ENCODE assay signal across 20 mouse cellular contexts in genomic region chr8:122880302-122880701, GRCm38 (mm10). TPM values are rescaled to one million over a fixed set of nuclear protein-coding genes. Genes with fewer than 3 reads are reported as not detected.
"Had no signal": no experiment of that assay in that cellular context is flagged by ENCODE, and none has a peak within 500 bp of the region (broad histone marks: within the 10 kb centered on the region; RNA-seq: fewer than 3 reads in every experiment).

No protein-coding gene starts in this region.

- DNase-seq: kidney, postnatal 10 days; kidney, postnatal 36 days; layer of hippocampus, postnatal 36 days; left cerebral cortex, postnatal 4 days; lung, adult 18-20 months; lung, postnatal 10 days; lung, postnatal 36 days; thymus, postnatal 25 days had no signal

- H3K9me3 ChIP-seq: kidney, embryonic 15.5 days; limb, embryonic 12.5 days; limb, embryonic 15.5 days; lung, embryonic 15.5 days; megakaryocyte, embryonic 14.5 days; midbrain, embryonic 10.5 days; midbrain, embryonic 13.5 days; stomach, embryonic 15.5 days had no signal

- H3K27me3 ChIP-seq: kidney, embryonic 15.5 days; limb, embryonic 12.5 days; limb, embryonic 15.5 days; lung, embryonic 15.5 days; midbrain, embryonic 13.5 days; stomach, embryonic 15.5 days had no signal

- H3K4me1 ChIP-seq: limb, embryonic 15.5 days; lung, embryonic 15.5 days; midbrain, embryonic 13.5 days; stomach, embryonic 15.5 days had no signal

- ATAC-seq: midbrain, embryonic 13.5 days had no signal

- H3K4me2 ChIP-seq: kidney, embryonic 15.5 days; limb, embryonic 12.5 days; limb, embryonic 15.5 days; liver, embryonic 11.5 days; lung, embryonic 15.5 days; midbrain, embryonic 13.5 days; stomach, embryonic 15.5 days had no signal

- H3K27ac ChIP-seq: kidney, embryonic 15.5 days; left cerebral cortex, adult 2 months; limb, embryonic 15.5 days; liver, embryonic 14.5 days; lung, embryonic 15.5 days; midbrain, embryonic 10.5 days; midbrain, embryonic 13.5 days; stomach, embryonic 15.5 days had no signal

- H3K4me3 ChIP-seq: kidney, embryonic 15.5 days; left cerebral cortex, adult 2 months; limb, embryonic 12.5 days; limb, embryonic 15.5 days; lung, embryonic 15.5 days; megakaryocyte, embryonic 14.5 days; midbrain, embryonic 10.5 days; midbrain, embryonic 13.5 days; stomach, embryonic 15.5 days had no signal

- H3K9ac ChIP-seq: kidney, embryonic 15.5 days; limb, embryonic 12.5 days; limb, embryonic 15.5 days; liver, embryonic 14.5 days; lung, embryonic 15.5 days; midbrain, embryonic 13.5 days; stomach, embryonic 15.5 days had no signal

RNA-seq across cellular contexts. Expression of gene Cdh15, which starts 32.5 kb away (rescaled TPM):
- polyA plus RNA-seq: liver, embryonic 14.5 days; small intestine, adult 2 months had no signal
